Mouse (Mus musculus): ENCODE data around the gene Commd7.

- TF ChIP-seq POLR2A (IDR thresholded peaks at IDR 0.05; ENCODE audit: insufficient read length, low read depth) (no peak), CEBPB (IDR thresholded peaks at IDR 0.05; ENCODE audit: insufficient read depth, poor library complexity, severe bottlenecking) (no peak), MAX (IDR thresholded peaks at IDR 0.05; ENCODE audit: low read depth) (no peak), TCF12 (IDR thresholded peaks at IDR 0.05; ENCODE audit: insufficient read depth, poor library complexity, severe bottlenecking) (no peak), POLR2AphosphoS2 (IDR thresholded peaks at IDR 0.05; ENCODE audit: insufficient read length, low read depth) (no peak), SRF (IDR thresholded peaks at IDR 0.05; ENCODE audit: control insufficient read depth, insufficient read length, low read depth) (no peak)
These were observed 51.2 kb downstream of the Commd7 start for GRCm38 (mm10) chr2:153581416-153581815.

Data from myocyte (in vitro differentiated cells).